Comparison of ENCODE assay signal across 7 mouse cellular contexts in the genomic region with DNA sequence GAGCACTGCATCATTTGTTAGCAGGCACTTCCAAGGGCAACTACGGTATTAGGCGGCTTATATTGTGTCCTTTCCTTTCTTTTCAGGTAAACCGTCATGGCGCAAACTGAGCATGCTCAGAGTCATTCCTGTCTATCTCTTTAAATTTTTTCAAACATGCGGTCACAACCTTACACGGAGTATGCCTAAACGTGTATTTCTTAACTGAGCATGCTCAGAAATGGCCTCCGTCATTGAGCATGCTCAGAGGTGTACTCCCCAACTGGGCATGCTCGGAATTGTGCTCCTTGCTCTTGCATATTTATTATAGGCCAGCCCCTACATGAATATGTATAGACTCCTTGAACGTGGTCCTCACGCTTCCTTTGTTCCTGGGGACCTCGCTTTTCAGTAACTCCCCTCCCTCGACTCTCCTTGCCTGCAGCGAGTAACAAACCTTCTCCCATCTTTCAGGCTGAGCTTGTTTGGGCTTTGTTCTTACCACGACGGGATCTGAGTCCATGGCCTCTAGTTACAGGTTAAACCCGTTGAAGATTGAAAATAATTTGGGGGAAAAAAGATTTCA. TPM values are rescaled to one million over a fixed set of nuclear protein-coding genes. Genes with fewer than 3 reads are reported as not detected.
DNase-seq lines count a peak whose midpoint lies in the region; ATAC-seq lines count a peak whose summit lies in the region.

No protein-coding gene starts in this region.

- DNase-seq in adrenal gland, adult 2 months = peak; percentile 90
- peak; percentile 94 for DNase-seq in embryo, embryonic 10.5 days (ENCODE audit: low spot score)
- peak; percentile 32 for DNase-seq in gastrocnemius, postnatal 10 days
- DNase-seq in left cerebral cortex, adult 9 months (ENCODE audit: low spot score in 2 of 2) = peak; percentile 87 to 89
- peak; percentile 81 to 88 for DNase-seq in right cerebral cortex, postnatal 36 days (ENCODE audit: low spot score in 2 of 2)

- H3K36me3 ChIP-seq in megakaryocyte, embryonic 14.5 days (replicated peaks; ENCODE audit: low read length) = no peaks in the 10 kb centered on the region

- peak overlapping the region; percentile 89 for H3K4me3 ChIP-seq in megakaryocyte, embryonic 14.5 days (replicated peaks)

- peak; percentile 96 for ATAC-seq in inflammation-experienced regulatory T-cells, adult 6 months

- peaks cover 46% of the 10 kb centered on the region for H3K4me1 ChIP-seq in megakaryocyte, embryonic 14.5 days

- H3K9me3 ChIP-seq in megakaryocyte, embryonic 14.5 days = no peaks in the 10 kb centered on the region

- H3K27me3 ChIP-seq in megakaryocyte, embryonic 14.5 days (replicated peaks) = no peaks in the 10 kb centered on the region

RNA-seq across cellular contexts. Expression of gene Ddx3x, which starts 50.1 kb away (rescaled TPM):
- 100 to 1,000 TPM; 274 to 532 TPM for total RNA-seq in adrenal gland, adult 2 months (2021)
- 8.2 and 12.0 TPM in 2 replicates for polyA plus RNA-seq in adrenal gland, adult 2 months (2012; rRNA removed)
- 100 to 1,000 TPM; 102 to 147 TPM for total RNA-seq in gastrocnemius, postnatal 10 days (2021)
- 10 to 100 TPM; 34.9 to 48.8 (median 37.7) TPM for polyA plus RNA-seq in inflammation-experienced regulatory T-cells, adult 6 months (2017; shearing (Covaris generic))
- 0.35 and 5.9 TPM in 2 replicates for polyA plus RNA-seq in megakaryocyte, embryonic 14.5 days (2012; ENCODE audit: insufficient read depth, low replicate concordance)

Comparison
In these comparisons a context has a peak if more than half of its experiments do, and no peak if none do; other contexts are left out.
1. Peak in every context shown above with its lines: DNase-seq, ATAC-seq and H3K4me3 ChIP-seq.
2. DNase-seq: peak in every context shown above with its lines; median percentile 94 in embryo, embryonic 10.5 days; 90 in adrenal gland, adult 2 months; 88 in left cerebral cortex, adult 9 months; 84 in right cerebral cortex, postnatal 36 days; 32 in gastrocnemius, postnatal 10 days.